Comparison of ENCODE assay signal across 31 mouse cellular contexts in genomic region chr9:96452956-96453355, GRCm38 (mm10).
"Had no signal": no experiment of that assay in that cellular context is flagged by ENCODE, and none has a peak within 500 bp of the region (broad histone marks: within the 10 kb centered on the region; RNA-seq: fewer than 3 reads in every experiment).

No protein-coding gene starts in this region.

- H3K27ac ChIP-seq: left cerebral cortex, adult 2 months; limb, embryonic 12.5 days; limb, embryonic 13.5 days; limb, embryonic 15.5 days; liver, embryonic 12.5 days; liver, embryonic 13.5 days; liver, embryonic 14.5 days; liver, embryonic 15.5 days; lung, embryonic 15.5 days; macrophage; midbrain, embryonic 10.5 days; midbrain, embryonic 12.5 days; midbrain, embryonic 13.5 days; midbrain, embryonic 15.5 days; neural tube, embryonic 12.5 days had no signal

- H3K9me3 ChIP-seq: limb, embryonic 13.5 days; limb, embryonic 15.5 days; liver, embryonic 12.5 days; liver, embryonic 13.5 days; liver, embryonic 15.5 days; lung, embryonic 15.5 days; midbrain, embryonic 10.5 days; midbrain, embryonic 12.5 days; midbrain, embryonic 13.5 days; midbrain, embryonic 15.5 days; neural tube, embryonic 12.5 days had no signal

- H3K4me2 ChIP-seq: limb, embryonic 12.5 days; limb, embryonic 13.5 days; limb, embryonic 15.5 days; liver, embryonic 11.5 days; liver, embryonic 12.5 days; liver, embryonic 13.5 days; liver, embryonic 15.5 days; lung, embryonic 14.5 days; lung, embryonic 15.5 days; midbrain, embryonic 11.5 days; midbrain, embryonic 12.5 days; midbrain, embryonic 13.5 days; midbrain, embryonic 15.5 days; neural tube, embryonic 12.5 days had no signal

- H3K27me3 ChIP-seq: limb, embryonic 12.5 days; limb, embryonic 13.5 days; limb, embryonic 15.5 days; liver, embryonic 13.5 days; lung, embryonic 15.5 days; midbrain, embryonic 12.5 days; midbrain, embryonic 13.5 days; midbrain, embryonic 15.5 days; neural tube, embryonic 12.5 days had no signal

- ATAC-seq: liver, embryonic 12.5 days; liver, postnatal 0 days; lung, postnatal 0 days; midbrain, embryonic 13.5 days; midbrain, embryonic 15.5 days; midbrain, embryonic 16.5 days had no signal

- H3K4me3 ChIP-seq: left cerebral cortex, adult 2 months; limb, embryonic 12.5 days; limb, embryonic 13.5 days; limb, embryonic 15.5 days; liver, embryonic 12.5 days; liver, embryonic 13.5 days; liver, embryonic 15.5 days; lung, embryonic 15.5 days; megakaryocyte, embryonic 14.5 days; midbrain, embryonic 10.5 days; midbrain, embryonic 12.5 days; midbrain, embryonic 13.5 days; midbrain, embryonic 15.5 days; neural tube, embryonic 12.5 days had no signal

- H3K36me3 ChIP-seq: limb, embryonic 12.5 days; limb, embryonic 13.5 days; limb, embryonic 15.5 days; liver, embryonic 12.5 days; liver, embryonic 13.5 days; liver, embryonic 15.5 days; lung, embryonic 15.5 days; midbrain, embryonic 10.5 days; midbrain, embryonic 12.5 days; midbrain, embryonic 13.5 days; midbrain, embryonic 15.5 days; neural tube, embryonic 12.5 days had no signal

- H3K9ac ChIP-seq: limb, embryonic 12.5 days; limb, embryonic 13.5 days; limb, embryonic 15.5 days; liver, embryonic 12.5 days; liver, embryonic 13.5 days; liver, embryonic 14.5 days; liver, embryonic 15.5 days; liver, postnatal 0 days; lung, embryonic 14.5 days; lung, embryonic 15.5 days; midbrain, embryonic 12.5 days; midbrain, embryonic 13.5 days; midbrain, embryonic 15.5 days; neural tube, embryonic 12.5 days had no signal

- DNase-seq: left cerebral cortex, postnatal 4 days; liver; liver, embryonic 13.5 days; liver, postnatal 0 days; lung, adult 18-20 months; lung, adult 2 months; lung, embryonic 14.5 days; lung, postnatal 10 days; lung, postnatal 14 days; lung, postnatal 36 days; lung, postnatal 4 days; midbrain, embryonic 14.5 days had no signal

- H3K4me1 ChIP-seq: liver, embryonic 12.5 days; liver, embryonic 13.5 days; liver, embryonic 15.5 days; lung, embryonic 15.5 days; midbrain, embryonic 10.5 days; midbrain, embryonic 12.5 days; midbrain, embryonic 15.5 days; neural tube, embryonic 12.5 days had no signal
